Mouse (Mus musculus): ENCODE data around the gene Shb. TPM values are rescaled to one million over a fixed set of nuclear protein-coding genes. Genes with fewer than 3 reads are reported as not detected.

Shb gene
- polyA plus RNA-seq, 1 experiment, result 46.3 TPM

DNA sequence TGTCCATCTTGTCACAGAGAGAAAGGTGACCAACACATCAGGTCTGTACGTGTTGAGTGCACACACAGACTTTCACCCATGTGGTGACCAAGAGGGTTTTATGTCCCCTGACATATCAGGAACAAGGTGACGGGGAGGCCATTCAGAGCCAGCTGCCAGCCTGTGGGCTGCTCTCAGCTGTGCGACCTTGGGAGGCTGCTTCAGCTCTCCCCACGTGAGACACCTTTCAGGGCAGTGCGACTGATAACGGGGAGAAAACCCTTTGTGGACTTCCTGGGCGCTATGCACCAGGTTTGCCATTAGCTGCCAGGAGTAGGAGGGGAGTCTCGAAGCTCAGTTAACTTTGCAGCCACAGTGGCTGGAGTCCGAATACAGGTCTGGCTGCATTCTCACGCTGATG, 109.6 kb downstream of the Shb start:
- Histone ChIP-seq H3K79me2 (ENCODE audit: control insufficient read depth, insufficient read depth) (no peaks in the 10 kb centered on the region), H3K4me2 (ENCODE audit: low read depth) (no peak overlapping the region), H3K4me3 (no peak overlapping the region), H3K36me3 (ENCODE audit: control insufficient read depth, insufficient read depth) (peaks cover 4% of the 10 kb centered on the region), H3K27me3 (ENCODE audit: control insufficient read depth, insufficient read depth, insufficient read length) (no peaks in the 10 kb centered on the region), H3ac (ENCODE audit: control insufficient read depth, insufficient read length) (no peak overlapping the region)
- TF ChIP-seq USF1 (IDR thresholded peaks at IDR 0.05; ENCODE audit: low read depth) (no peak), TCF3 (IDR thresholded peaks at IDR 0.05; ENCODE audit: insufficient read length, low read depth) (no peak), POLR2AphosphoS2 (IDR thresholded peaks at IDR 0.05; ENCODE audit: insufficient read length, low read depth) (no peak), SRF (IDR thresholded peaks at IDR 0.05; ENCODE audit: control insufficient read depth, insufficient read length, low read depth) (no peak), POLR2A (IDR thresholded peaks at IDR 0.05; ENCODE audit: insufficient read length, low read depth) (no peak), MYOG (IDR thresholded peaks at IDR 0.05; ENCODE audit: control insufficient read depth in 1 of 3, insufficient read depth in 1 of 3, insufficient read length in 2 of 3, low read depth in 2 of 3) (no peak), E2F4 (IDR thresholded peaks at IDR 0.05; ENCODE audit: insufficient read depth) (no peak), MAX (IDR thresholded peaks at IDR 0.05; ENCODE audit: low read depth) (no peak), MYOD1 (IDR thresholded peaks at IDR 0.05; ENCODE audit: control insufficient read depth in 1 of 3, insufficient read length in 2 of 3, low read depth in 2 of 3) (no peak), CEBPB (IDR thresholded peaks at IDR 0.05; ENCODE audit: insufficient read depth, poor library complexity, severe bottlenecking) (no peak), REST (IDR thresholded peaks at IDR 0.05; ENCODE audit: insufficient read depth, insufficient read length) (no peak), TCF12 (IDR thresholded peaks at IDR 0.05; ENCODE audit: insufficient read depth, poor library complexity, severe bottlenecking) (no peak)

DNA sequence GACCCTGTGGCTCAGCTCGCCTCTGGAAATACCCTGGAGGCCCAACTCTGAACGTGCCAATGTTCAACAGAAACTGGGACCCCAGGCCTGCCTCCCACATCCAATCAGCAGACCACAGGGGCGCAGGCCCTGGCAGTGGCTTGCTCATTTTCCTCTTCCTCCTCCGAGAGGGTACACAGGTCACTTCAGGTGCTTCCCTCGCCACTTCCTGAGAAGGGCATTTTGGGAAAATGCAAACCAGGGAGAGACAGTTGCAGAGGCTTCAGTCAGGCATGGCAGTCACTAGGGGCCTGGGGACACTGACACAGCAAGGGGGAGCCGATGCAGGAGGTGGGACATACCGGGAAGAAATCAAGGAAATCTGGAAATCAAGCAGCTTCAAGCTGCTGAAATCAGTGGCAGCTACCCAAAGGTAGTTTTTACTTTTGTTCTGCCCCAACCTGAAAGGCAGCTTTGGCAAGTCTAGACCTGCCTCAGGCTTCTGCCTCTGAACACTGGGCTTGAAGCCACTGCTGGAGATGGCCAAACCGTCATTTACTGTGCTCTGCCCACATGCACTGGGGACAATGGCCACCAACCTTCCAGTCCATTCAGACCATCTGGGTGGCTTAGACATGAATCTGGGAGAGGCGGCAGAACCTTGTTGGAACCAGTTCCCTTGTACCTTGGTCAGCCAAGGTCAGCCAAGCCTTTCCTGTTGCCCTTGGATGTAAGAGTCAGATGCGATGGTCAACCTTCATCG, 110.6 kb downstream of the Shb start:
- H3K27me3 ChIP-seq (ENCODE audit: control insufficient read depth, insufficient read depth, insufficient read length), result no peaks in the 10 kb centered on the region
- H3ac ChIP-seq (ENCODE audit: control insufficient read depth, insufficient read length), result no peak overlapping the region
- H3K4me2 ChIP-seq (ENCODE audit: low read depth), result no peak overlapping the region
- H3K4me3 ChIP-seq, result no peak overlapping the region
- no peak for TF ChIP-seq REST (IDR thresholded peaks at IDR 0.05; ENCODE audit: insufficient read depth, insufficient read length)
- TF ChIP-seq MAX (IDR thresholded peaks at IDR 0.05; ENCODE audit: low read depth), result no peak
- no peak for TF ChIP-seq USF1 (IDR thresholded peaks at IDR 0.05; ENCODE audit: low read depth)
- no peak for TF ChIP-seq POLR2A (IDR thresholded peaks at IDR 0.05; ENCODE audit: insufficient read length, low read depth)
- TF ChIP-seq TCF3 (IDR thresholded peaks at IDR 0.05; ENCODE audit: insufficient read length, low read depth), result no peak
- no peak for TF ChIP-seq POLR2AphosphoS2 (IDR thresholded peaks at IDR 0.05; ENCODE audit: insufficient read length, low read depth)
- TF ChIP-seq CEBPB (IDR thresholded peaks at IDR 0.05; ENCODE audit: insufficient read depth, poor library complexity, severe bottlenecking), result no peak
- no peak for TF ChIP-seq MYOG (IDR thresholded peaks at IDR 0.05; ENCODE audit: control insufficient read depth in 1 of 3, insufficient read depth in 1 of 3, insufficient read length in 2 of 3, low read depth in 2 of 3)
- no peak for TF ChIP-seq TCF12 (IDR thresholded peaks at IDR 0.05; ENCODE audit: insufficient read depth, poor library complexity, severe bottlenecking)
- no peak for TF ChIP-seq MYOD1 (IDR thresholded peaks at IDR 0.05; ENCODE audit: control insufficient read depth in 1 of 3, insufficient read length in 2 of 3, low read depth in 2 of 3)
- no peak for TF ChIP-seq SRF (IDR thresholded peaks at IDR 0.05; ENCODE audit: control insufficient read depth, insufficient read length, low read depth)
- no peaks in the 10 kb centered on the region for H3K79me2 ChIP-seq (ENCODE audit: control insufficient read depth, insufficient read depth)
- H3K36me3 ChIP-seq (ENCODE audit: control insufficient read depth, insufficient read depth), result peaks cover 4% of the 10 kb centered on the region

DNA sequence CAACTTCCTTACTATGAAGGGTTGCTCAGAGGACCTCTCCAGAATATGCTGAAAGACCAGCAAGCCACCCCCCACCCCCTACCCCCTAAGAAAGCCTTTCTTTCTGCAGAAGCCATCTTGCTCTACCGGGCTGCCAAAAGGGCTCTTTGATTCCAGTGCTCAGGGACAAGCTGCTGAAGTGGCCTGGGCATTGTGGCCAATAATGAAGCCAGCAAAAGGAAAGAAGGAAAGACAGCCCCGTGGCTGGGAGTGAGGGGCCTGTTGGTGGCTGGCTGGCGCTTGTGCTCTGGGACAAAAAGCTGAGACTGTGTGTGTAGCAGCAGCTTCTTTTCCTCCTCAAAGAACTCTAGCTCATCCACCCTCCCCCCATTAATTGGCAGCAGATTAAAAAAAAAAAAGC, 111.5 kb downstream of the Shb start:
- TF ChIP-seq SRF (IDR thresholded peaks at IDR 0.05; ENCODE audit: control insufficient read depth, insufficient read length, low read depth), result no peak
- no peak for TF ChIP-seq MYOD1 (IDR thresholded peaks at IDR 0.05; ENCODE audit: control insufficient read depth in 1 of 3, insufficient read length in 2 of 3, low read depth in 2 of 3)
- TF ChIP-seq POLR2AphosphoS2 (IDR thresholded peaks at IDR 0.05; ENCODE audit: insufficient read length, low read depth), result no peak
- no peak for TF ChIP-seq TCF3 (IDR thresholded peaks at IDR 0.05; ENCODE audit: insufficient read length, low read depth)
- no peak for TF ChIP-seq USF1 (IDR thresholded peaks at IDR 0.05; ENCODE audit: low read depth)
- no peak for TF ChIP-seq E2F4 (IDR thresholded peaks at IDR 0.05; ENCODE audit: insufficient read depth)
- TF ChIP-seq CEBPB (IDR thresholded peaks at IDR 0.05; ENCODE audit: insufficient read depth, poor library complexity, severe bottlenecking), result no peak
- no peak for TF ChIP-seq TCF12 (IDR thresholded peaks at IDR 0.05; ENCODE audit: insufficient read depth, poor library complexity, severe bottlenecking)
- no peak for TF ChIP-seq POLR2A (IDR thresholded peaks at IDR 0.05; ENCODE audit: insufficient read length, low read depth)
- TF ChIP-seq MAX (IDR thresholded peaks at IDR 0.05; ENCODE audit: low read depth), result no peak
- no peak for TF ChIP-seq MYOG (IDR thresholded peaks at IDR 0.05; ENCODE audit: control insufficient read depth in 1 of 3, insufficient read depth in 1 of 3, insufficient read length in 2 of 3, low read depth in 2 of 3)
- TF ChIP-seq REST (IDR thresholded peaks at IDR 0.05; ENCODE audit: insufficient read depth, insufficient read length), result no peak
- H3K36me3 ChIP-seq (ENCODE audit: control insufficient read depth, insufficient read depth), result peaks cover 4% of the 10 kb centered on the region
- H3K4me2 ChIP-seq (ENCODE audit: low read depth), result no peak overlapping the region
- H3K27me3 ChIP-seq (ENCODE audit: control insufficient read depth, insufficient read depth, insufficient read length), result no peaks in the 10 kb centered on the region
- H3K4me3 ChIP-seq, result no peak overlapping the region
- H3ac ChIP-seq (ENCODE audit: control insufficient read depth, insufficient read length), result no peak overlapping the region
- no peaks in the 10 kb centered on the region for H3K79me2 ChIP-seq (ENCODE audit: control insufficient read depth, insufficient read depth)

- H3K4me3 ChIP-seq, result no peak overlapping the region
- H3K36me3 ChIP-seq (ENCODE audit: control insufficient read depth, insufficient read depth), result peaks cover 4% of the 10 kb centered on the region
- no peak overlapping the region for H3ac ChIP-seq (ENCODE audit: control insufficient read depth, insufficient read length)
- H3K4me2 ChIP-seq (ENCODE audit: low read depth), result no peak overlapping the region
- no peaks in the 10 kb centered on the region for H3K79me2 ChIP-seq (ENCODE audit: control insufficient read depth, insufficient read depth)
- no peak for TF ChIP-seq SRF (IDR thresholded peaks at IDR 0.05; ENCODE audit: control insufficient read depth, insufficient read length, low read depth)
- TF ChIP-seq TCF12 (IDR thresholded peaks at IDR 0.05; ENCODE audit: insufficient read depth, poor library complexity, severe bottlenecking), result no peak
- no peak for TF ChIP-seq MYOG (IDR thresholded peaks at IDR 0.05; ENCODE audit: control insufficient read depth in 1 of 3, insufficient read depth in 1 of 3, insufficient read length in 2 of 3, low read depth in 2 of 3)
- no peak for TF ChIP-seq TCF3 (IDR thresholded peaks at IDR 0.05; ENCODE audit: insufficient read length, low read depth)
- TF ChIP-seq USF1 (IDR thresholded peaks at IDR 0.05; ENCODE audit: low read depth), result no peak
- TF ChIP-seq MYOD1 (IDR thresholded peaks at IDR 0.05; ENCODE audit: control insufficient read depth in 1 of 3, insufficient read length in 2 of 3, low read depth in 2 of 3), result no peak
- no peak for TF ChIP-seq POLR2A (IDR thresholded peaks at IDR 0.05; ENCODE audit: insufficient read length, low read depth)
- TF ChIP-seq CEBPB (IDR thresholded peaks at IDR 0.05; ENCODE audit: insufficient read depth, poor library complexity, severe bottlenecking), result no peak
- no peak for TF ChIP-seq REST (IDR thresholded peaks at IDR 0.05; ENCODE audit: insufficient read depth, insufficient read length)
- TF ChIP-seq POLR2AphosphoS2 (IDR thresholded peaks at IDR 0.05; ENCODE audit: insufficient read length, low read depth), result no peak
- no peak for TF ChIP-seq MAX (IDR thresholded peaks at IDR 0.05; ENCODE audit: low read depth)
- TF ChIP-seq E2F4 (IDR thresholded peaks at IDR 0.05; ENCODE audit: insufficient read depth), result no peak
- no peaks in the 10 kb centered on the region for H3K27me3 ChIP-seq (ENCODE audit: control insufficient read depth, insufficient read depth, insufficient read length)
These were observed 113.2 kb downstream of the Shb start for GRCm38 (mm10) chr4:45419051-45419450.

All from myocyte (in vitro differentiated cells).